Mouse (Mus musculus) kidney, adult 2 months (tissue): ENCODE measurements at regions not wholly inside any gene's neighbourhood (a gene's known extent, or its start where the extent isn't known, plus 50 kb on each side); places are given as distances from the start of the nearest gene placed in this dataset.

Experiments
- CTCF ChIP-seq: fragments of 200-500 bp; conservative IDR thresholded peaks from 2 replicates; pipeline ENCODE4 v1.5.1; 2011; ENCODE audit warnings: low read depth, mild to moderate bottlenecking, control low read depth, low read length, moderate library complexity, mixed read lengths; ENCODE audit not compliant: insufficient read depth, insufficient read length
- POLR2A ChIP-seq: fragments of 200-500 bp; IDR thresholded peaks from one replicate; pipeline ENCODE4 v1.6.1; 2011; ENCODE audit warnings: low read depth, low read length, control low read depth

DNA sequence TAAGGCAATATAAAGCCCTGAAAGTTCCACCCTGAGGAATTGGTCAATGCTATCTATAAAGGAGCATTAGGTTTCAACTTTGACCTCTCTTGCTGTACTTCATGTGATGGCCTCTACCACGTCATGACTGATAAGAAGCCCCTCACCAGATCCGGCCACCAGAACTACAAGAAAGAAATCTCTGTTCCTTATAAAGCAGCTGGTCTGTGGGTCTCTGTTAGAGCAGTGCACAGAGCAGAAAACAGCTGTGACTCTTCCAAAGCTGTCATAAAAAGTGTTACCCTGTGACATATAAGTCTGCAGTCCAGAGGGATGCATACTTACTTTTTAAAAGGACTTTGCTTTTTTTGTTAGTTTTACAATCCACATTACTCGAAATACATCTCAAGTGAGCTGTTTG, 111.1 kb upstream of the Slc22a23 start:
- TF ChIP-seq POLR2A: no peak
- TF ChIP-seq CTCF: no peak
